ENCODE assay signal across 30 mouse cellular contexts in genomic region chr3:123493163-123493562, GRCm38 (mm10). TPM values are rescaled to one million over a fixed set of nuclear protein-coding genes. Genes with fewer than 3 reads are reported as not detected.
"Had no signal": no experiment of that assay in that cellular context is flagged by ENCODE, and none has a peak within 500 bp of the region (broad histone marks: within the 10 kb centered on the region; RNA-seq: fewer than 3 reads in every experiment).

No protein-coding gene starts in this region.

- H3K27me3 ChIP-seq: limb, embryonic 12.5 days; limb, embryonic 13.5 days; limb, embryonic 15.5 days; liver, embryonic 12.5 days; liver, embryonic 13.5 days; liver, embryonic 15.5 days; lung, embryonic 15.5 days; midbrain, embryonic 12.5 days; midbrain, embryonic 13.5 days; midbrain, embryonic 15.5 days; neural tube, embryonic 12.5 days had no signal

- H3K9ac ChIP-seq: limb, embryonic 12.5 days; limb, embryonic 13.5 days; limb, embryonic 15.5 days; liver, embryonic 12.5 days; liver, embryonic 13.5 days; liver, embryonic 14.5 days; liver, embryonic 15.5 days; liver, postnatal 0 days; lung, embryonic 14.5 days; lung, embryonic 15.5 days; midbrain, embryonic 12.5 days; midbrain, embryonic 13.5 days; midbrain, embryonic 15.5 days; neural tube, embryonic 12.5 days had no signal

- H3K9me3 ChIP-seq: limb, embryonic 10.5 days; limb, embryonic 12.5 days; limb, embryonic 13.5 days; limb, embryonic 15.5 days; liver, embryonic 12.5 days; liver, embryonic 13.5 days; liver, embryonic 15.5 days; lung, embryonic 15.5 days; megakaryocyte, embryonic 14.5 days; midbrain, embryonic 10.5 days; midbrain, embryonic 12.5 days; midbrain, embryonic 13.5 days; midbrain, embryonic 15.5 days; neural tube, embryonic 12.5 days had no signal

- DNase-seq: left cerebral cortex, postnatal 4 days; liver; liver, embryonic 13.5 days; liver, postnatal 0 days; lung, adult 18-20 months; lung, adult 2 months; lung, embryonic 14.5 days; lung, postnatal 14 days; lung, postnatal 36 days; midbrain, embryonic 14.5 days had no signal

- H3K36me3 ChIP-seq: limb, embryonic 10.5 days; limb, embryonic 12.5 days; limb, embryonic 13.5 days; limb, embryonic 15.5 days; liver, embryonic 12.5 days; liver, embryonic 13.5 days; liver, embryonic 15.5 days; lung, embryonic 15.5 days; midbrain, embryonic 10.5 days; midbrain, embryonic 12.5 days; midbrain, embryonic 13.5 days; midbrain, embryonic 15.5 days; neural tube, embryonic 12.5 days had no signal

- ATAC-seq: liver, embryonic 12.5 days; liver, postnatal 0 days; midbrain, embryonic 13.5 days; midbrain, embryonic 15.5 days; midbrain, embryonic 16.5 days had no signal

- H3K4me2 ChIP-seq: limb, embryonic 12.5 days; limb, embryonic 13.5 days; limb, embryonic 15.5 days; liver, embryonic 11.5 days; liver, embryonic 12.5 days; liver, embryonic 13.5 days; liver, embryonic 15.5 days; lung, embryonic 14.5 days; lung, embryonic 15.5 days; midbrain, embryonic 11.5 days; midbrain, embryonic 12.5 days; midbrain, embryonic 13.5 days; midbrain, embryonic 15.5 days; neural tube, embryonic 12.5 days had no signal

- H3K27ac ChIP-seq: left cerebral cortex, adult 2 months; limb, embryonic 10.5 days; limb, embryonic 12.5 days; limb, embryonic 13.5 days; limb, embryonic 15.5 days; liver, embryonic 12.5 days; liver, embryonic 13.5 days; liver, embryonic 14.5 days; liver, embryonic 15.5 days; lung, embryonic 15.5 days; macrophage; midbrain, embryonic 10.5 days; midbrain, embryonic 12.5 days; midbrain, embryonic 13.5 days; midbrain, embryonic 15.5 days; neural tube, embryonic 12.5 days had no signal

- H3K4me1 ChIP-seq: limb, embryonic 10.5 days; limb, embryonic 12.5 days; limb, embryonic 13.5 days; limb, embryonic 15.5 days; liver, embryonic 12.5 days; liver, embryonic 13.5 days; liver, embryonic 15.5 days; lung, embryonic 15.5 days; megakaryocyte, embryonic 14.5 days; midbrain, embryonic 10.5 days; midbrain, embryonic 12.5 days; midbrain, embryonic 13.5 days; midbrain, embryonic 15.5 days; neural tube, embryonic 12.5 days had no signal

- H3K4me3 ChIP-seq: left cerebral cortex, adult 2 months; limb, embryonic 10.5 days; limb, embryonic 12.5 days; limb, embryonic 13.5 days; limb, embryonic 15.5 days; liver, embryonic 12.5 days; liver, embryonic 13.5 days; liver, embryonic 15.5 days; lung, embryonic 15.5 days; megakaryocyte, embryonic 14.5 days; midbrain, embryonic 10.5 days; midbrain, embryonic 12.5 days; midbrain, embryonic 13.5 days; midbrain, embryonic 15.5 days; myocyte; neural tube, embryonic 12.5 days had no signal

RNA-seq across cellular contexts. Expression of gene Prss12, which starts 46.5 kb away (rescaled TPM):
- polyA plus RNA-seq: macrophage had no signal
